Mouse (Mus musculus) right cerebral cortex, postnatal 4 days (tissue): ENCODE results near the gene Gm14851.
"Not testable (repeated sequence)": the region's sequence is repeated elsewhere in the genome, so short reads cannot be mapped to it uniquely, and the experiment has no call there.

ENCODE experiments used
- DNase-seq: peaks from one replicate; pipeline ENCODE4 v3.0.0-alpha.2; 2022

Gene Gm14851

GRCm38 (mm10) chr8:21095950-21096349 is at the start of gene Gm14851:
Gene Gm14851 (minus strand): TSS chr8:21096050.
- DNase-seq = not testable (repeated sequence)

- DNase-seq = not testable (repeated sequence)
Measured at GRCm38 (mm10) chr8:21134342-21134741, 38.5 kb upstream of the Gm14851 start, which contains the start of gene Defa30. Gene Defa30 (plus strand): TSS chr8:21134642.

- no peak for DNase-seq
Measured at GRCm38 (mm10) chr8:21093106-21093505, 2.7 kb downstream of the Gm14851 start.

GRCm38 (mm10) chr8:21084142-21084541 is 11.7 kb downstream of the Gm14851 start, which contains the start of gene Defa25:
Gene Defa25 (plus strand): TSS chr8:21084442.
- not testable (repeated sequence) for DNase-seq

- DNase-seq = not testable (repeated sequence)
Measured at GRCm38 (mm10) chr8:21064738-21065137, 31.1 kb downstream of the Gm14851 start, which contains the start of gene Defa35. Gene Defa35 (plus strand): TSS chr8:21065038.

GRCm38 (mm10) chr8:21054747-21055146 is 41.1 kb downstream of the Gm14851 start, which contains the start of gene Defa23:
Gene Defa23 (plus strand): TSS chr8:21055047.
- DNase-seq = not testable (repeated sequence)
